ENCODE assay signal across 7 mouse cellular contexts in genomic region chr13:30749557-30750141, GRCm38 (mm10). TPM values are rescaled to one million over a fixed set of nuclear protein-coding genes. Genes with fewer than 3 reads are reported as not detected.
DNase-seq lines count a peak whose midpoint lies in the region; ATAC-seq and TF ChIP-seq lines count a peak whose summit lies in the region.

No protein-coding gene starts in this region.

- H3K4me3 ChIP-seq in lung, postnatal 0 days (ENCODE audit: low read depth, low read length) = peak overlapping the region; percentile 36; the same call in 1 of the 2 replicates
- H3K4me3 ChIP-seq in embryonic facial prominence, embryonic 14.5 days (ENCODE audit: low read depth, low read length) = peak overlapping the region; percentile 37
- H3K4me3 ChIP-seq in kidney, embryonic 16.5 days (ENCODE audit: low read length) = peak overlapping the region; percentile 50
- H3K4me3 ChIP-seq in neural tube, embryonic 11.5 days (ENCODE audit: low read depth, low read length) = peak overlapping the region; percentile 33

- no peaks in the 10 kb centered on the region for H3K36me3 ChIP-seq in lung, postnatal 0 days (ENCODE audit: insufficient read depth, low read length)
- H3K36me3 ChIP-seq in embryonic facial prominence, embryonic 14.5 days (ENCODE audit: control insufficient read depth, insufficient read depth, low read length) = no peaks in the 10 kb centered on the region
- no peaks in the 10 kb centered on the region for H3K36me3 ChIP-seq in kidney, embryonic 16.5 days (ENCODE audit: insufficient read depth, low read length)
- no peaks in the 10 kb centered on the region for H3K36me3 ChIP-seq in neural tube, embryonic 11.5 days (ENCODE audit: control insufficient read depth, insufficient read depth, low read length)

- no peak for TF ChIP-seq CTCF in lung, postnatal 0 days (IDR thresholded peaks at IDR 0.05)

- no peak for DNase-seq in lung, postnatal 0 days (ENCODE audit: low spot score)
- DNase-seq in lung, postnatal 4 days = no peak
- DNase-seq in embryonic facial prominence, embryonic 14.5 days (ENCODE audit: low spot score) = no peak
- DNase-seq in neural tube, embryonic 11.5 days (ENCODE audit: low spot score) = peak; percentile 23
- no peak for DNase-seq in cerebellum, postnatal 36 days
- DNase-seq in frontal cortex, postnatal 10 days (ENCODE audit: low spot score in 2 of 2) = no peak

- peaks cover 9% of the 10 kb centered on the region for H3K4me1 ChIP-seq in lung, postnatal 0 days (ENCODE audit: insufficient read depth, low read depth, low read length)
- H3K4me1 ChIP-seq in embryonic facial prominence, embryonic 14.5 days (ENCODE audit: control insufficient read depth, insufficient read depth, low read length) = 0 out of 2 replicates have a peak, but pooled peaks cover 12% of the 10 kb centered on the region
- peaks cover 18% of the 10 kb centered on the region for H3K4me1 ChIP-seq in kidney, embryonic 16.5 days (ENCODE audit: insufficient read depth, low read length)
- H3K4me1 ChIP-seq in neural tube, embryonic 11.5 days (ENCODE audit: control insufficient read depth, insufficient read depth, low read length) = no peaks in the 10 kb centered on the region

- peaks cover 31% of the 10 kb centered on the region for H3K27me3 ChIP-seq in lung, postnatal 0 days (replicated peaks; ENCODE audit: insufficient read depth, low read length)
- peaks cover 58% of the 10 kb centered on the region for H3K27me3 ChIP-seq in embryonic facial prominence, embryonic 14.5 days (replicated peaks; ENCODE audit: control insufficient read depth, insufficient read depth, low read length)
- peaks cover 60% of the 10 kb centered on the region for H3K27me3 ChIP-seq in kidney, embryonic 16.5 days (ENCODE audit: insufficient read depth, low read length)
- peaks cover 35% of the 10 kb centered on the region for H3K27me3 ChIP-seq in neural tube, embryonic 11.5 days (ENCODE audit: control insufficient read depth, insufficient read depth, low read length)

- WGBS in lung, postnatal 0 days = 8% methylated on average over 11 of the region's 11 CpGs
- WGBS in embryonic facial prominence, embryonic 14.5 days = 7% methylated on average over 11 of the region's 11 CpGs
- 6% methylated on average over 11 of the region's 11 CpGs for WGBS in kidney, embryonic 16.5 days
- 3% methylated on average over 11 of the region's 11 CpGs for WGBS in neural tube, embryonic 11.5 days

- no peak overlapping the region for H3K9ac ChIP-seq in lung, postnatal 0 days (replicated peaks; ENCODE audit: low read depth)
- H3K9ac ChIP-seq in embryonic facial prominence, embryonic 14.5 days (ENCODE audit: low read depth, low read length) = peak overlapping the region; percentile 45; the same call in 1 of the 2 replicates
- H3K9ac ChIP-seq in kidney, embryonic 16.5 days (replicated peaks; ENCODE audit: low read length) = 0 out of 2 replicates have a peak overlapping the region, but pooled peaks have one; percentile 12
- H3K9ac ChIP-seq in neural tube, embryonic 11.5 days (ENCODE audit: low read length) = no peak overlapping the region

- no peak for ATAC-seq in lung, postnatal 0 days
- ATAC-seq in embryonic facial prominence, embryonic 14.5 days (ENCODE audit: low read depth) = no peak
- peak; percentile 18; the same call in 1 of the 2 replicates for ATAC-seq in kidney, embryonic 16.5 days (ENCODE audit: low FRiP score, low TSS enrichment)
- peak; percentile 26 for ATAC-seq in neural tube, embryonic 11.5 days (ENCODE audit: insufficient read depth, low FRiP score, low TSS enrichment)

- TF ChIP-seq EP300 in lung, postnatal 0 days (IDR thresholded peaks at IDR 0.05) = no peak

- peak overlapping the region; percentile 59 for H3K4me2 ChIP-seq in lung, postnatal 0 days (replicated peaks; ENCODE audit: low read depth, low read length)
- H3K4me2 ChIP-seq in embryonic facial prominence, embryonic 14.5 days (ENCODE audit: low read depth, low read length) = peak overlapping the region; percentile 68
- peak overlapping the region; percentile 75 for H3K4me2 ChIP-seq in kidney, embryonic 16.5 days (replicated peaks; ENCODE audit: low read depth, low read length)
- peak overlapping the region; percentile 76 for H3K4me2 ChIP-seq in neural tube, embryonic 11.5 days (ENCODE audit: low read depth)

- H3K9me3 ChIP-seq in lung, postnatal 0 days (ENCODE audit: low read length) = no peaks in the 10 kb centered on the region
- H3K9me3 ChIP-seq in embryonic facial prominence, embryonic 14.5 days (ENCODE audit: control insufficient read depth, low read length) = no peaks in the 10 kb centered on the region
- H3K9me3 ChIP-seq in kidney, embryonic 16.5 days (ENCODE audit: low read length) = no peaks in the 10 kb centered on the region
- H3K9me3 ChIP-seq in neural tube, embryonic 11.5 days (ENCODE audit: control insufficient read depth, low read length) = no peaks in the 10 kb centered on the region

- H3K27ac ChIP-seq in lung, postnatal 0 days (ENCODE audit: low read length) = no peak overlapping the region
- no peak overlapping the region for H3K27ac ChIP-seq in embryonic facial prominence, embryonic 14.5 days (replicated peaks; ENCODE audit: low read depth, low read length)
- H3K27ac ChIP-seq in kidney, embryonic 16.5 days (ENCODE audit: low read length) = no peak overlapping the region
- H3K27ac ChIP-seq in neural tube, embryonic 11.5 days (ENCODE audit: low read depth, low read length) = no peak overlapping the region

RNA-seq across cellular contexts. Expression of gene Irf4, which starts 0.6 kb away (rescaled TPM):
- 0.21 and 0.33 TPM in 2 replicates for polyA plus RNA-seq in lung, postnatal 0 days (2015; fragmentation: Nextera tagmentation; extraction: Ambion mirVana)
- polyA plus RNA-seq in embryonic facial prominence, embryonic 14.5 days (2014; fragmentation: Nextera tagmentation; extraction: Ambion mirVana) = 0.20 and 0.33 TPM in 2 replicates
- polyA plus RNA-seq in kidney, embryonic 16.5 days (2015; fragmentation: Nextera tagmentation; extraction: Ambion mirVana) = 0.15 and 0.22 TPM in 2 replicates
- polyA plus RNA-seq in neural tube, embryonic 11.5 days (2014; fragmentation: Nextera tagmentation; extraction: Ambion mirVana) = 0.05 TPM in 1 of 2 replicates, not detected in the other

Comparison
In these comparisons a context has a peak if more than half of its experiments do, and no peak if none do; other contexts are left out.
1. ATAC-seq: peak in kidney, embryonic 16.5 days (single experiment) and neural tube, embryonic 11.5 days (single experiment); none in lung, postnatal 0 days (single experiment) and embryonic facial prominence, embryonic 14.5 days (single experiment).
2. H3K9ac ChIP-seq: peak in embryonic facial prominence, embryonic 14.5 days (single experiment) and kidney, embryonic 16.5 days (single experiment); none in lung, postnatal 0 days (single experiment) and neural tube, embryonic 11.5 days (single experiment).
3. Peak in every context shown above with its lines, with median percentiles within 50 percentile points of each other: H3K4me2 ChIP-seq and H3K4me3 ChIP-seq.